Mouse (Mus musculus): ENCODE results near the gene Erc2. TPM values are rescaled to one million over a fixed set of nuclear protein-coding genes. Genes with fewer than 3 reads are reported as not detected.

The Erc2 gene
- polyA plus RNA-seq, 1 experiment, result 0.89 TPM

DNA sequence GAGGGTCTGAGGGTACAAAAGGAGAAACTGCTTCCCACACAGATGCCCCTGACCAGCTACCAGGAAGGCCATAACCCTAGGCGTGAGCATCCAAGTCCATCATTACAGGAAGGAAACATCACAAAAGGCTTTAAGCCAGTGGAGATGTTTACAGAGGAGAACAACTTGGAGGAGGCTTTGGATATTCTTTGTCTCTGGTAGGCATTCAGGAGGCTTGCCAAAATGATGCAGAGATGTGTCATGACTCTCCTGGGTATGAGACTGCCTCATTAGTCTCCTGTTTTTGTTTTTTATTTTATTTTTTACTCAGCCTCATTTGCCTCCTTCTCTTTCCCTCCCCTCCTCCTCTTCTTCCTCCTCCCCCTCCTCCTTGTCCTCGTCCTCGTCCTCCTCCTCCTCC is 528.7 kb downstream of the Erc2 start:
- Histone ChIP-seq H3K27ac (ENCODE audit: insufficient read depth, low read depth, low read length) (no peak overlapping the region), H3K36me3 (ENCODE audit: control insufficient read depth, insufficient read depth, low read length) (no peaks in the 10 kb centered on the region), H3K27me3 (ENCODE audit: control insufficient read depth, insufficient read depth, low read length) (no peaks in the 10 kb centered on the region), H3K4me3 (ENCODE audit: low read depth, low read length) (no peak overlapping the region), H3K4me1 (ENCODE audit: control insufficient read depth, insufficient read depth, insufficient read length, low read length) (no peaks in the 10 kb centered on the region)
- 88% methylated on average over 3 of the region's 3 CpGs for WGBS
- no peak for TF ChIP-seq POLR2A (IDR thresholded peaks at IDR 0.05; ENCODE audit: low read depth, low read length)
- no peak for TF ChIP-seq CTCF (IDR thresholded peaks at IDR 0.05; ENCODE audit: extremely low read depth, insufficient read length, insufficient replicate concordance, low read depth, low read length)

DNA sequence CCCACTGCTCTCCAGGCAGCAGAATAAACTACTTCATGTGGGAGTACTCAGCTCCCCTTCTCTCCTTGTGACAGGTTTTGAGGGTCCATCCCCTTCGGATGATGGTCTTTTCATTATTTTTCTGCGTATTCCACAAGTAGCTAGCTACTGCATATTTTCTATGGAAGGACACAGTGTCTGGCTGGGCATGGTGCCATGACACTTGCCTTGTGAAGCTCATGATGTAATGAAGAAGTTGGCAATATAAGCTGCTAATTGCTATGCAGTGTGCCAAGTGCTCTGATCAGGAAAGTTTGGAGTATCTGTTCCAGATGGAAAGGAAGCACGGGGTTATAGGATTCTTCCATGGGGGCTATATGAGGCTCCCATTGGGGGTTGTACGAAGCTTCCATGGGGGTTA is 533.5 kb downstream of the Erc2 start:
- WGBS, result 78% methylated on average over 4 of the region's 4 CpGs
- Histone ChIP-seq H3K4me1 (ENCODE audit: control insufficient read depth, insufficient read depth, insufficient read length, low read length) (no peaks in the 10 kb centered on the region), H3K4me3 (ENCODE audit: low read depth, low read length) (no peak overlapping the region), H3K27ac (ENCODE audit: insufficient read depth, low read depth, low read length) (no peak overlapping the region), H3K27me3 (ENCODE audit: control insufficient read depth, insufficient read depth, low read length) (no peaks in the 10 kb centered on the region), H3K36me3 (ENCODE audit: control insufficient read depth, insufficient read depth, low read length) (no peaks in the 10 kb centered on the region)
- TF ChIP-seq CTCF (IDR thresholded peaks at IDR 0.05; ENCODE audit: extremely low read depth, insufficient read length, insufficient replicate concordance, low read depth, low read length), result no peak
- no peak for TF ChIP-seq POLR2A (IDR thresholded peaks at IDR 0.05; ENCODE audit: low read depth, low read length)

GRCm38 (mm10) chr14:28160852-28161251 is 538.6 kb downstream of the Erc2 start:
- Histone ChIP-seq H3K27me3 (ENCODE audit: control insufficient read depth, insufficient read depth, low read length) (no peaks in the 10 kb centered on the region), H3K36me3 (ENCODE audit: control insufficient read depth, insufficient read depth, low read length) (no peaks in the 10 kb centered on the region), H3K4me1 (ENCODE audit: control insufficient read depth, insufficient read depth, insufficient read length, low read length) (no peaks in the 10 kb centered on the region), H3K27ac (ENCODE audit: insufficient read depth, low read depth, low read length) (no peak overlapping the region), H3K4me3 (ENCODE audit: low read depth, low read length) (no peak overlapping the region)
- WGBS, result 51% methylated on average over 2 of the region's 2 CpGs
- TF ChIP-seq CTCF (IDR thresholded peaks at IDR 0.05; ENCODE audit: extremely low read depth, insufficient read length, insufficient replicate concordance, low read depth, low read length) (no peak), POLR2A (IDR thresholded peaks at IDR 0.05; ENCODE audit: low read depth, low read length) (no peak)

- H3K27me3 ChIP-seq (ENCODE audit: control insufficient read depth, insufficient read depth, low read length), result no peaks in the 10 kb centered on the region
- H3K4me1 ChIP-seq (ENCODE audit: control insufficient read depth, insufficient read depth, insufficient read length, low read length), result no peaks in the 10 kb centered on the region
- no peaks in the 10 kb centered on the region for H3K36me3 ChIP-seq (ENCODE audit: control insufficient read depth, insufficient read depth, low read length)
- TF ChIP-seq POLR2A (IDR thresholded peaks at IDR 0.05; ENCODE audit: low read depth, low read length) (no peak), CTCF (IDR thresholded peaks at IDR 0.05; ENCODE audit: extremely low read depth, insufficient read length, insufficient replicate concordance, low read depth, low read length) (no peak)
- WGBS, result 54% methylated on average over 15 of the region's 15 CpGs
- H3K4me3 ChIP-seq (ENCODE audit: low read depth, low read length), result no peak overlapping the region
- no peak overlapping the region for H3K27ac ChIP-seq (ENCODE audit: insufficient read depth, low read depth, low read length)
These were observed 542.6 kb downstream of the Erc2 start for GRCm38 (mm10) chr14:28164642-28165408.

DNA sequence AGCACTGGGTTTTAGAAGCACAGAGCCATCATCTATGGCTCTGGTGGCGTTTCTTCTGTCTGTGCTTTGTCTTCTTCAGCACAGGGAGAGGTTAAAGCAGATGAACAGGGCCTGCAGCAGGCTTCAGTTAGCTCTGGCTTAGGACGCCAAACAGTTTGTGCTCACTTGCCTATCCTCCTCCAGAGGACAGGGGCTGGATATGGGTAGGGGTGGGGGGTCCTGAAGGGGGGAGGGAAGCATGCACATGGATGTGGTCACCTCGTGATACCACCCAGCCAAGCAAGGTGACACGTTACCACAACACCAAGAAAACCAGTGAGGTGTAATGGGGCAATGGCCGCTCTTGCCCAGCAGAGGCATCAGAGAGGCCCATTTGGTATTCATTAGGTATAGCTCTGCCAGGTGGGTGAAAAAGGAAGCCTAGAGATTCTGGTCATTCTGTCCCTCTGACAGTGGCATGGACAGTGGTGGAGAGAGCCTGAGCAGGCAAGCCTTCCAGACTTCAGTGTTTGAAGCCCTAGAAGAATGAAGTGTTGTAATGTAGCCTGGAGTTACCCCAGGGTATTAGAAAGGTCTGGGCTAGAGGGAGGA is 543.5 kb downstream of the Erc2 start:
- no peak overlapping the region for H3K27ac ChIP-seq (ENCODE audit: insufficient read depth, low read depth, low read length)
- H3K4me1 ChIP-seq (ENCODE audit: control insufficient read depth, insufficient read depth, insufficient read length, low read length), result no peaks in the 10 kb centered on the region
- 63% methylated on average over 5 of the region's 5 CpGs for WGBS
- no peak overlapping the region for H3K4me3 ChIP-seq (ENCODE audit: low read depth, low read length)
- no peaks in the 10 kb centered on the region for H3K27me3 ChIP-seq (ENCODE audit: control insufficient read depth, insufficient read depth, low read length)
- H3K36me3 ChIP-seq (ENCODE audit: control insufficient read depth, insufficient read depth, low read length), result no peaks in the 10 kb centered on the region
- TF ChIP-seq CTCF (IDR thresholded peaks at IDR 0.05; ENCODE audit: extremely low read depth, insufficient read length, insufficient replicate concordance, low read depth, low read length) (no peak), POLR2A (IDR thresholded peaks at IDR 0.05; ENCODE audit: low read depth, low read length) (no peak)

- TF ChIP-seq CTCF (IDR thresholded peaks at IDR 0.05; ENCODE audit: extremely low read depth, insufficient read length, insufficient replicate concordance, low read depth, low read length) (no peak), POLR2A (IDR thresholded peaks at IDR 0.05; ENCODE audit: low read depth, low read length) (no peak)
- Histone ChIP-seq H3K27ac (ENCODE audit: insufficient read depth, low read depth, low read length) (no peak overlapping the region), H3K27me3 (ENCODE audit: control insufficient read depth, insufficient read depth, low read length) (no peaks in the 10 kb centered on the region), H3K36me3 (ENCODE audit: control insufficient read depth, insufficient read depth, low read length) (no peaks in the 10 kb centered on the region), H3K4me1 (ENCODE audit: control insufficient read depth, insufficient read depth, insufficient read length, low read length) (no peaks in the 10 kb centered on the region), H3K4me3 (ENCODE audit: low read depth, low read length) (no peak overlapping the region)
- WGBS, result 56% methylated on average over 4 of the region's 4 CpGs
These were observed 548.5 kb downstream of the Erc2 start for GRCm38 (mm10) chr14:28170711-28171110.

- WGBS, result 64% methylated on average over 2 of the region's 2 CpGs
- Histone ChIP-seq H3K4me1 (ENCODE audit: control insufficient read depth, insufficient read depth, insufficient read length, low read length) (no peaks in the 10 kb centered on the region), H3K4me3 (ENCODE audit: low read depth, low read length) (no peak overlapping the region), H3K27ac (ENCODE audit: insufficient read depth, low read depth, low read length) (no peak overlapping the region), H3K27me3 (ENCODE audit: control insufficient read depth, insufficient read depth, low read length) (no peaks in the 10 kb centered on the region), H3K36me3 (ENCODE audit: control insufficient read depth, insufficient read depth, low read length) (no peaks in the 10 kb centered on the region)
- TF ChIP-seq CTCF (IDR thresholded peaks at IDR 0.05; ENCODE audit: extremely low read depth, insufficient read length, insufficient replicate concordance, low read depth, low read length) (no peak), POLR2A (IDR thresholded peaks at IDR 0.05; ENCODE audit: low read depth, low read length) (no peak)
These were observed 549.1 kb downstream of the Erc2 start for GRCm38 (mm10) chr14:28171364-28171763.
